Mouse (Mus musculus) 3134 (cell line): Measurements from ENCODE around the gene Gm8765.
"Not testable (repeated sequence)": the region's sequence is repeated elsewhere in the genome, so short reads cannot be mapped to it uniquely, and the experiment has no call there.

ENCODE experiments used
- DNase-seq: peaks from one replicate; pipeline ENCODE4 v3.0.0-alpha.2; 2011; ENCODE audit warnings: low spot score; ENCODE audit not compliant: insufficient read length; ENCODE audit errors: extremely low read depth

Gene Gm8765

GRCm38 (mm10) chr13:50698012-50698411 lies at the start of gene Gm8765:
Gene Gm8765 (plus strand): TSS chr13:50698312.
- DNase-seq = not testable (repeated sequence)

GRCm38 (mm10) chr13:50648771-50649170 lies 49.3 kb upstream of the Gm8765 start:
- peak; percentile 0 for DNase-seq

- DNase-seq = not testable (repeated sequence)
Measured at GRCm38 (mm10) chr13:50750282-50750681, 52.2 kb downstream of the Gm8765 start.

- DNase-seq = no peak
Measured at GRCm38 (mm10) chr13:50751732-50752131, 53.6 kb downstream of the Gm8765 start.

- DNase-seq = not testable (repeated sequence)
Measured at GRCm38 (mm10) chr13:50752961-50753360, 54.8 kb downstream of the Gm8765 start.
